Mouse (Mus musculus) G1E (cell line): ENCODE results near the gene Rnf26. TPM values are rescaled to one million over a fixed set of nuclear protein-coding genes. Genes with fewer than 3 reads are reported as not detected.

ENCODE experiments used
- ATAC-seq: 2 replicates; pipeline ENCODE4 v1.8.0; 2016; ENCODE audit warnings: mild to moderate bottlenecking; ENCODE audit not compliant: insufficient number of reproducible peaks, poor library complexity, low FRiP score, severe bottlenecking; ENCODE audit errors: extremely low read depth
- DNase-seq: peaks from one replicate; pipeline ENCODE4 v3.0.0; 2012; ENCODE audit warnings: low spot score
- H3K27me3 ChIP-seq: 2 replicates; pipeline ENCODE4 v1.6.1; 2012; ENCODE audit warnings: mild to moderate bottlenecking, low read length, inconsistent platforms; ENCODE audit not compliant: insufficient read depth
- H3K36me3 ChIP-seq: replicated peaks from 2 replicates; pipeline ENCODE3; 2012; ENCODE audit warnings: mild to moderate bottlenecking, inconsistent platforms
- H3K4me1 ChIP-seq: 2 replicates; pipeline ENCODE4 v1.6.1; 2012; ENCODE audit warnings: low read depth, low read length, inconsistent platforms, mixed read lengths; ENCODE audit not compliant: insufficient read depth
- H3K4me3 ChIP-seq: 2 replicates; pipeline ENCODE4 v1.5.1; 2012; ENCODE audit warnings: low read depth, mild to moderate bottlenecking, inconsistent platforms, low read length, moderate library complexity, mixed read lengths
- H3K9me3 ChIP-seq: replicated peaks from 2 replicates; pipeline ENCODE4 v1.6.1; 2012; ENCODE audit warnings: inconsistent platforms
- CTCF ChIP-seq: IDR thresholded peaks from 2 replicates; pipeline ENCODE4 v1.5.1; 2012; ENCODE audit warnings: low read depth, low read length, inconsistent platforms, mixed read lengths
- GATA1 ChIP-seq: IDR thresholded peaks from 2 replicates; pipeline ENCODE4 v1.6.1; 2012; ENCODE audit warnings: borderline replicate concordance, low read length, inconsistent platforms, mixed read lengths
- GATA2 ChIP-seq: IDR thresholded peaks from 2 replicates; pipeline ENCODE4 v1.6.1; 2012; ENCODE audit warnings: low read depth, low read length, inconsistent platforms, borderline replicate concordance
- POLR2AphosphoS5 ChIP-seq: IDR thresholded peaks from 2 replicates; pipeline ENCODE4 v1.6.1; 2012; ENCODE audit warnings: low read depth, low read length, inconsistent platforms; ENCODE audit not compliant: insufficient replicate concordance
- TAL1 ChIP-seq: conservative IDR thresholded peaks from 2 replicates; pipeline ENCODE4 v1.6.1; 2012; ENCODE audit warnings: low read depth, low read length, inconsistent platforms, mixed read lengths
- polyA plus RNA-seq: library from polyadenylated mRNA; stranded (reverse); fragments of >175 nt; gene quantifications from 2 replicates; pipeline ENCODE4 v1.2.3, GENCODE M21; 2012
- total RNA-seq, 2 experiments: library from RNA; stranded (forward) in 1 of 2; stranded (reverse) in 1 of 2; fragments of 200-1000 nt in 1 of 2; fragments of >200 nt in 1 of 2; fragmentation: Nextera tagmentation in 1 of 2; gene quantifications; 2 replicates each; pipeline ENCODE4 v1.2.3; 2014 to 2017

The Rnf26 gene
- total and polyA plus RNA-seq, 3 experiments: 10.5 to 46.9 (median 41.9) TPM

- DNase-seq (no peak), ATAC-seq (no peak)
- H3K4me1 ChIP-seq: peaks cover 2% of the 10 kb centered on the region; the same call in 1 of the 2 replicates
- H3K4me3 ChIP-seq: no peak overlapping the region
- 0 out of 2 replicates have a peak, but pooled peaks cover 8% of the 10 kb centered on the region for H3K27me3 ChIP-seq
- no peaks in the 10 kb centered on the region for H3K9me3 ChIP-seq
- TF ChIP-seq POLR2AphosphoS5 (no peak), GATA2 (no peak), CTCF (no peak), TAL1 (no peak), GATA1 (no peak)
- no peaks in the 10 kb centered on the region for H3K36me3 ChIP-seq
Measured at GRCm38 (mm10) chr9:44052855-44053254, 60.5 kb downstream of the Rnf26 start.

GRCm38 (mm10) chr9:44049381-44050165 lies 63.7 kb downstream of the Rnf26 start:
- ATAC-seq: no peak
- H3K27me3 ChIP-seq: peaks cover 19% of the 10 kb centered on the region
- TF ChIP-seq POLR2AphosphoS5 (no peak), GATA1 (no peak), CTCF (no peak), TAL1 (no peak), GATA2 (no peak)

GRCm38 (mm10) chr9:44048541-44049380 lies 64.6 kb downstream of the Rnf26 start:
- Histone ChIP-seq H3K9me3 (no peaks in the 10 kb centered on the region), H3K27me3 (peaks cover 26% of the 10 kb centered on the region), H3K36me3 (no peaks in the 10 kb centered on the region), H3K4me1 (peaks cover 10% of the 10 kb centered on the region), H3K4me3 (no peak overlapping the region)
- ATAC-seq (no peak), DNase-seq (no peak)
- no peak for TF ChIP-seq GATA2
- no peak for TF ChIP-seq CTCF
- TF ChIP-seq POLR2AphosphoS5: no peak
- no peak for TF ChIP-seq GATA1
- no peak for TF ChIP-seq TAL1

More at GRCm38 (mm10) chr9:44049381-44050165, 63.7 kb downstream of the Rnf26 start:
- Histone ChIP-seq H3K4me3 (no peak overlapping the region), H3K9me3 (no peaks in the 10 kb centered on the region), H3K4me1 (peaks cover 6% of the 10 kb centered on the region), H3K36me3 (no peaks in the 10 kb centered on the region)
- DNase-seq: no peak

- ATAC-seq (no peak), DNase-seq (no peak)
- Histone ChIP-seq H3K36me3 (no peaks in the 10 kb centered on the region), H3K9me3 (no peaks in the 10 kb centered on the region), H3K27me3 (peaks cover 35% of the 10 kb centered on the region), H3K4me3 (no peak overlapping the region), H3K4me1 (peaks cover 16% of the 10 kb centered on the region)
- TF ChIP-seq GATA1 (no peak), POLR2AphosphoS5 (no peak), CTCF (no peak), TAL1 (no peak), GATA2 (no peak)
Measured at GRCm38 (mm10) chr9:44047571-44048490, 65.5 kb downstream of the Rnf26 start.

GRCm38 (mm10) chr9:44047071-44047470 lies 66.2 kb downstream of the Rnf26 start:
- TF ChIP-seq GATA2 (no peak), CTCF (no peak), GATA1 (no peak), POLR2AphosphoS5 (no peak)
- ATAC-seq (no peak), DNase-seq (no peak)
- Histone ChIP-seq H3K9me3 (no peaks in the 10 kb centered on the region), H3K4me3 (no peak overlapping the region), H3K36me3 (no peaks in the 10 kb centered on the region), H3K4me1 (peaks cover 16% of the 10 kb centered on the region), H3K27me3 (peaks cover 40% of the 10 kb centered on the region)
